Mouse (Mus musculus) erythroblast, adult 5-6 weeks (primary cell): ENCODE data around the gene A930018P22Rik. TPM values are rescaled to one million over a fixed set of nuclear protein-coding genes. Genes with fewer than 3 reads are reported as not detected.

Experiments used
- ATAC-seq: replicated peaks from 2 replicates; pipeline ENCODE4 v1.8.0; 2016; ENCODE audit warnings: moderate number of reproducible peaks, mild to moderate bottlenecking, moderate TSS enrichment, inconsistent platforms; ENCODE audit not compliant: poor library complexity, low FRiP score, severe bottlenecking
- total RNA-seq, 2 experiments: library from RNA; stranded (forward) in 1 of 2; stranded (reverse) in 1 of 2; fragments of 150-400 nt in 1 of 2; fragments of 200-764, 138-1000 nt in 1 of 2; gene quantifications; 2 replicates each; pipeline versions ENCODE4 v1.2.3 to v1.2.4; 2015 to 2017; ENCODE audit warnings: low replicate concordance in 2 of 2

The A930018P22Rik gene
- total RNA-seq, 2 experiments from 2014 or later, result not detected

DNA sequence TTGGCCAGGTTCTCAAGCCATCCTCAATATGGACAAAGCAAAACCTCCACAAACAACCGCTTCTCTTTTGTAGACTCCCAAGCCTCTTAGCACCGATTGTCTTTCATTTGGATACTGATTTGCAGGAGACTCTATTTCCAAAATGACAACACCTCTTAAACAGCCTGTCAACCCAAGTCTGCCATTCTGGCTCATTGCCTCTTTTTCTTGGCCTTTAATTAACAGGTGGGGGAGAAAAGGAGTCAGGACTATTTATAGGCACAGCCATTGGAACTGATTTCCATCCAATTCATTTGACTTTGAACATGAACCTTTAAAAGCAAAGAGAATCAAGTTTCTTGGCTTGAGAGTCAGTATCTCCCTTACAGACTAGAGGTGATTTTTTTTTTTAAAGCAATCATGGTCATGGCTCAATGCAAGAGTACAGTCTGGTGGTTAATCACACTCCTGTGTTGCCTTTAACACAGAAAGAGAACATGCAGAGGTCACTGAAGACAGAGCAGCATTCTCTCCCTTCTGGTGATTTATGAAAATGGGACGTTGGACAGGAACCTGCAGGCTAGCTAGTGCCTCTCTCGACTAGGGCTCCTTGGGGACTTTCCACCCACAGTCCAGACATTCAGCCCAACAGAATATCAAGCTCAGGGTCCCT, 25.5 kb downstream of the A930018P22Rik start:
- ATAC-seq, result no peak

DNA sequence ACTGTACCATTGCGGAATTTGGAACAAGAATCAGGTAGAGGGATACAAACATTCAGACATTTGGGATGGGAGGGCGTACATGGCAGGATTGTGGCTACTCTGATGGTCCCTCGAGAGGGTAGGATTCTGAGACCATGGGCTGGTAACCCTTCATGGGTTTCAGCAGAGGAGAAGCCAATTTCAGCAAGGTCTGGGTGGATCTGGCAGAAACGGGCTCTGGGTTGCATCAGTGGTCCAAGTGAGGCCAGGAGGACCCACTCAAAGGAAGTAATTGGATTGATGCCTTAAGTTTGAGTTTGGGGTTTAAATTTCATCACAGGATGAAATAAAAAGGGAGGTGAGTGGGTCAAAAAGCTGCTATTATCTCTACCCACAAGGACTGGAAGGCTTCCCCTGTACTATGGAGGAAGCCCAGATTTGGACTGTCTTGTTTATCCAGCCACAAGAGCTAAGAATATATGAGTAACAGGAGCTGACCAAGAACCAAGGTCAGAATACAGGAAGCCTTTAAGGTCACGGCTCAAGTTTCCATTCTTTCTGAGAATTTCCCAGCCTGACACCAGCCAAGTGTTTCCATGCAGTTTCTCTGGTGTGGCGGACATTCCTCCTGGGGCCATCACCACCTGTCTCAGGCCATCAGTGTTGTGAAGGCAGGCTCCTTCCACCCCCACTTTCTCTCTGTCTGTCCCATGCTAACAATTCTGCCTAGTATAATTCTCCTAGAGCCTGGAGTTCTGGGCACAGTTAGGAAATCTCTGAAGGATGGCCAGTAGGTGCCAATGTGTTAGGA, 28.2 kb downstream of the A930018P22Rik start:
- ATAC-seq, result no peak

DNA sequence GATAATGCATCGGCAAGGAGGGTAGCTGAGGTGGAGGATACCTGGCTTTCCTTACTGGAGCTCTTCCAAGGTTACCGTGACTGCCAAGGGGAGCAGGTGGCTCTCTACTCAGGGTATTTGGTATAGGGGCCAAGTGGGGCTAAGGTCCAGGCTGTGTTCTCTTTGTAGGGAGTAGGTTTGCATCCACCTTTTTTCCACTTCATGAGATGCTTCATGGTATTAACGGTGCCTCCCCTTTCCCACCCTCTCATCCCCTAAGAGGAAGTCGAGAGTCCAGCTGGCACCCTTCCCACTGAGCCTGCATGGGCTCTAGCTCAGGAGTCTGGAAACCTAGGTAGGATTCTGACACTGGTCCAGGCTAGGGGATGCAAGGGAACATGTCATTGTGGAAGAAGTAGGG, 30.8 kb downstream of the A930018P22Rik start:
- ATAC-seq, result no peak

DNA sequence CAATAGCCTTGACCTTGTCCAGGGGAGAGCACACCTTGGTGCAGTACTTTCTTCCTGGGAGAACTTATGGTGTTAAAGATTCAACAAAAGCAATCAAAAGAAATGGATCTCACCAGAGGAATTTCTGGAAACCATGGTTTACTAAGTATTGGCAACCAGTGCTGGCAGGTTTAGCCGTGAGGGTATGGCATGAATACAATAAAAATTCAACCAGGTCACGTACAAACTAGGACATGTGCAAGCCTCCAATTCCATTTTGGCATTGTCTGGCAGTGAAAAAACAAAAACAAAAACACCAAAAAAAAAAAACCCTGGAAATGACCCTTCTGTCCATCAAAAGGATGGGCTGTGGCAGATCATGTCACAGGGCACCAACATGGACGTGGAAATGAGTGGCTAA, 31.3 kb downstream of the A930018P22Rik start:
- no peak for ATAC-seq

DNA sequence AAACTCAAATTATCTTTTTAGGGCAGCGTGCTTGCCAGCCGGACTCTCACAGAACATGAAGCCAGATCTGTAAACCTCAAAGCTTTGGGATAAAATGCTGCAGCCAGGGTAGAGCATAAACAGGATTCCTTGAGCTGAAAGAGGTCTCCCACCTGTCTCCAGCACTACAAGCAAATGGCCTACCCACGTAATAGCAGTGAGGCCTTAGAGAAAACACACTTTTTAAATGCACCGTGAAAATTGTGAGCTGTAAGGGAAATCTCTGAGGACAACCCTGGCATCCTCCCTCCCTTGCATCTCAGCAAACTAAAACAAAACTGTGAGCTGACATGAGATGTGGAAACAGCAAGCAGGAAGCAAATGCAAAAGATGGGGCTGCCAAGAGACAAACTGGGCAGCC, 35.3 kb downstream of the A930018P22Rik start:
- ATAC-seq, result no peak

DNA sequence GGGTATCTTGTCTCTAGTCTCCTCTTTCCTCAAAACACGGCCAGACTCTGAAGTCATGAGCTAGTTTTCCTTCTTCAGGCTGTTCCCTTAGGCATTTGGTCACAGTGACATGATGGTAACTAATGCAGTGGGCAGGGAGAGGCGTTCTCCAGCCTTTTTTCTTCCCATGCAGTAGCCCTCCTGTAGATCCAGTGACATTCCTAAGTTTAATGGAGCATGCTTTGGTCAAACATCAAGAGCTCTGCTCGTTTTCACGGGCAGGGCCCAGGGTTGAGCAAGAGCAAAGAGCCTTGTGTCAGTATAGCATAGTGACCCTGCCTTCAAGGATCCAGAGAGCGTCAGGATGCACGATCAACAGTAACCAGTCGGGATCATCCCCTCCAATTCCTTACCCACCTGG, 40.8 kb downstream of the A930018P22Rik start:
- ATAC-seq, result no peak

DNA sequence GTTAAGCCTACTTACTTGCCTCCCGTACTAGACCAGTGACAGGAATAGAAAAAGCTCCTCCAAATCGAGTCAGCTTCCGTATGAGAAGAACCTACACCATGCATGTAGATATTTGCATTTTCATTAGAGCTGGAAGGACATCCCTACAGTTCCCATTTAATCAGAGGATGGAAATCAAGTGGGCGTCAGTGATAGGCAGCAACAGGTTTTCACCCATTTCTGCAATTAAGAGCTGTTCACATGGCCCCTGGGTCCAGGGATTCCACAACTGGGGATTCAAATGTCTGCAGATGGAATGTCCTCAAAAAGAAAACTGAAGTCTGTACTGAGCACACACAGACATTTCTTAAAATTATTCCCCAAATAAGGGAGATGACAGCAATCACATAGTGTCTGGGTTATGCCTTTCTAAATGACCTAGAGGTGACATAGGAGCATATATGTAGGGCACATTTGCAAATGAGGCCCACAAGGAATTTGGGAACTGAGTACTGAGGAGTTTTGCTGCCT, 41.5 kb downstream of the A930018P22Rik start:
- ATAC-seq, result no peak

DNA sequence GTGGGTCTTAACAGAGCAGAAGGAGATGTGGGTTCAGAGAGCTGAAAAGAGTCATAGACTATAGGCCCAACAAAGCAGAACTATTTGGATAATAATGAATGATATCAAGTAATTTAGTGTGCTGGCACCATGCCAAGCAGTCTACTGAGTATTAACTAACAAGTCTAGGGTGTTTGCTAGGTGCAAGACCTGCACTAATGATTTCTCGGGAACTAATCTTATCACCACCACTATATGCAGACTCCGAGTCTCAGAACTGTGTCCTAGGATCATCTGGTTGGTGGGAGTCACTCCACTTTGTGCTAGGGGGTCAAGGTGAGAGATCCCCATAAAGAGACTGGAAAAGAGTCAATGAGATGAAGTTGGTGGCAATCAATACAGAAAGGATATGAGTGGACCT, 43.1 kb downstream of the A930018P22Rik start:
- ATAC-seq, result no peak

DNA sequence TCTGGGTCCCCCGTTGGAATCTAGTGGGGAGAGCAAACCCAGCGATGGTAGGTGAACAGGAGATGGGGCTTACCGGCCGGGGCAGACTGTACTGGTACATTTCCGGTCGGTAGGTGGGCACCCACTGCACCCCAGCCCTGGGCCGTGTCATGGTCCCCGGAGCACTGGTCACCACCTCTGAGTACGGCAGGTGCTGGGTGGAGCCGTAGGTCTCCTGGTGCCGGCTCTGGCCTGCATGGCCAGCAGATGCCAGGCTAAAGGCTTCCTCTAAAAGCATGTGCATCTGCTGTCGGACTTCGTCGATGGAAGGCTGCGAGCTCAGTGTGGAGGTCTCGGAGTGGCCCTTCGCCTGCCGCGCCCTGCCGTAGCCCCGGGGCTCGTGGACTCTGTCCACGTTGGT, 45.2 kb downstream of the A930018P22Rik start:
- no peak for ATAC-seq

DNA sequence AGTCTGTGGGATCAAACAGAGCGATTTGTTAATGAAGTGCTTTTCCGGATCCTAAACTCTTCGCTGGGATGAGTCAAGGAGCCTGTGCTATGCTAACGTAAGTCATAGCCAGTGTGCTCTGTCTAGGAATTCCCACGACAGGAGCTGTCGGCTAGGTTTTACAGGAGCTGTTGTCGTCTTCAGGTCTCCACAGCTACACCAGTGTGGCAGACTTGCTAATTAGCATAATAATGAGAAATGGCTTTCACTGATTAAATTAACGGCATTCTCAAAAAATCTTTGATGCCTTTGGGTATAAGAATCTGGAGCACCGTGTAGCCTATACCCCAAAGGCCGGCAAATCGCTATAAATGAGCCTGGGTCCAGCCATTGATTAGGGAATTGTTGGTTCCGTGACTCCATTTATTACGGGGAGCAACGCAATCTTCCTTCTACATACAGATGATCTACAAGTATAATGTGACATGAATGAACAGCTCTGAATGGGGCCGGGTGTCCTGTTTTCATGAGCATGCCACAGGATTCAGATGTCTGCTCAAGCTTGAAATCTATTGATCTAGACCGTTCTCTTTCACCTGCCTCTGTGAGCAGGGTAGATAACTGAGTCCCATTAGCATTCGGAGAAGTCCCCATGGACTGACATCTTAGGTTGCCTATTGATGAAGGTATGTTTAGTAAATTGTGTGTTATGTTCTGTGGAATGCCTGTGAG, 45.8 kb downstream of the A930018P22Rik start:
- no peak for ATAC-seq

DNA sequence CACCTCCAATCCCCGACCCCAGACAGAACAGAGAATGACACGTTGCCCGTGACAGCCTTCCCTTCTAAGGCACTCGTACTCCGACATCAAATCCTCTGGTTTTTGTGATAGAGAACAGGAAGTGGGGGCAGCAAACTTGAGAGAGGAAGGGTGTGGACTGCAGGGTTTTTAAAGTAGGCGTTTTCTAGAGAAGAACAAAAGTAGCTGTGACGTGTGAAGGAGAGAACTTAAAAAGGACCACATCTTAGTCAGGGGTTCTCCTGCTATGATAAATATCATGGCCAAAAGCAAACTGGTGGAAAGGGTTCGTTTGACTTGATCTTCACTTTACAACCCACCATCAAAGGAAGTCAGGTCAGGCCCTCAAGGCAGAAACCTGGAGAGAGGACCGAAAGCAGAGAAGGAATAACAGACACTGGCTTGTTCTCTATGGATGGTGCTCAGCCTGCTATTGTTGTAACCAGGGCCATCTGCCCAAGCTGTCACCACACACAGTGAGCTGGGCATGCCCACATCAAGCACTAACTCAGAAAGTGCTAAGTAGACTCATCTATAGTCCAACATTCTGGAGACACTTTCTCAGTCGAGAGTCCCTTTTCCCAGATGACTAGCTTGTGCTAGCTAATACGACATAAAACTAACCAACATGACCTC, 50.3 kb downstream of the A930018P22Rik start:
- ATAC-seq, result no peak

DNA sequence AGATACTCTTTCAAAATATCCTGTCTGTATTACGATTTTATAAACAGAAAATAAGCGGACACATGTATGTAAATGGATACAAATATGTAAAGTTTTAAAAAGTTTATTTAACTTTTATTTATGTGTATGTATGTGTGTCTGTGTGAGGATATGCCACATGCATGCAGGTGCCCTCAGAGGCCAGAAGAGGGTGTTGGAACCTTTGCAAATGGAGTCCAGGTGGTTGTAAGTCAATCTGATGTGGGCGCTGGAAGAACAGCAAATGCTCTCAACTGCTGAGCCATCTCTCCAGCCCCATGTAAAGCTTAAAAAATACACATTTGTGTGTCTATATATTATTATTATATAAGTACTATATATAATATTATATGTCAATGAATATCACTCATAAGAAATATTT, 50.9 kb downstream of the A930018P22Rik start:
- no peak for ATAC-seq

Other genes starting within 250 kb of the A930018P22Rik start
- 827 TPM in 2 replicates for gene Lmo2, start 164.8 kb upstream of the A930018P22Rik start, total RNA-seq (2015; ENCODE audit: low replicate concordance)
- 564 and 619 TPM in 2 replicates for gene Lmo2, start 164.8 kb upstream of the A930018P22Rik start, total RNA-seq (2017; ENCODE audit: low replicate concordance)
- 97.2 and 111 TPM in 2 replicates for gene Fbxo3, start 95.0 kb upstream of the A930018P22Rik start, total RNA-seq (2015; ENCODE audit: low replicate concordance)
- gene Fbxo3, start 95.0 kb upstream of the A930018P22Rik start, total RNA-seq (2017; ENCODE audit: low replicate concordance), result 115 and 124 TPM in 2 replicates
- 6.1 and 10.4 TPM in 2 replicates for gene 4931422A03Rik, start 94.4 kb upstream of the A930018P22Rik start, total RNA-seq (2015; ENCODE audit: low replicate concordance)
- not detected in 2 replicates for gene 4931422A03Rik, start 94.4 kb upstream of the A930018P22Rik start, total RNA-seq (2017; ENCODE audit: low replicate concordance)
- gene Gm10912, start 56.9 kb upstream of the A930018P22Rik start, total RNA-seq (2015; ENCODE audit: low replicate concordance), result 1.5 TPM in 1 of 2 replicates, not detected in the other
- gene Gm10912, start 56.9 kb upstream of the A930018P22Rik start, total RNA-seq (2017; ENCODE audit: low replicate concordance), result 0.26 and 2.8 TPM in 2 replicates
- gene Gm10799, start 54.2 kb upstream of the A930018P22Rik start, total RNA-seq (2015; ENCODE audit: low replicate concordance), result not detected in 2 replicates
- not detected in 2 replicates for gene Gm10799, start 54.2 kb upstream of the A930018P22Rik start, total RNA-seq (2017; ENCODE audit: low replicate concordance)
- 15.5 and 54.2 TPM in 2 replicates for gene Cd59b, start 52.9 kb upstream of the A930018P22Rik start, total RNA-seq (2015; ENCODE audit: low replicate concordance)
- 6.6 and 15.5 TPM in 2 replicates for gene Cd59b, start 52.9 kb upstream of the A930018P22Rik start, total RNA-seq (2017; ENCODE audit: low replicate concordance)
- 103 and 127 TPM in 2 replicates for gene Cd59a, start 27.0 kb upstream of the A930018P22Rik start, total RNA-seq (2015; ENCODE audit: low replicate concordance)
- 72.6 and 76.9 TPM in 2 replicates for gene Cd59a, start 27.0 kb upstream of the A930018P22Rik start, total RNA-seq (2017; ENCODE audit: low replicate concordance)